Mouse (Mus musculus): ENCODE data around the gene Rere. TPM values are rescaled to one million over a fixed set of nuclear protein-coding genes. Genes with fewer than 3 reads are reported as not detected.

Rere gene
- polyA plus RNA-seq, 2 experiments, result 28.5 to 43.3 TPM

DNA sequence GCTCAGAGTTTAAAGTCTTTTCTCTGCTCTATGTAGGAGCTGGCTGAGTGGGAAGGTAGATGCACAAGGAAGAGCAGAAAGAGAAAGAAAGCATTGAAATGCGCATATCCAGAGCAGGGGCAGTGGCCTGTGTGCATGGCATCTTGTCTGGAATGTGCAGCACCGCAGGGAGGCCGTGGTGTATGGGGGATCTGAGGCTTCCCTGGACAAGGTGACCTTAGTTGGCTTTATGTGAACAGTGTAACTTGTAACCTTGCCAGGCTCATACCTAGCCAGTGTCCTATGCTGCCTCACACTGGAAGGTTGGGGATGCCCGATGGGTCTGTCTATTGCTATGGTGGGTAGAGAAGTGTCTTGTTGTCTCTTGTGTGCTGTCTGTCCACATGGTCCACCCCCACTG lies 165.2 kb downstream of the Rere start:
- no peak for ATAC-seq (ENCODE audit: low FRiP score, low read depth)
- WGBS, result 94% methylated on average over 4 of the region's 4 CpGs
- Histone ChIP-seq H3K4me3 (replicated peaks; ENCODE audit: low read length) (no peak overlapping the region), H3K4me1 (ENCODE audit: control insufficient read depth, insufficient read depth, low read length) (peaks cover 9% of the 10 kb centered on the region), H3K4me2 (replicated peaks; ENCODE audit: low read depth, low read length, severe bottlenecking) (no peak overlapping the region), H3K36me3 (ENCODE audit: control insufficient read depth, insufficient read depth, low read length) (no peaks in the 10 kb centered on the region; the same call in 1 of the 2 replicates), H3K27ac (replicated peaks; ENCODE audit: low read depth, low read length) (no peak overlapping the region), H3K9me3 (ENCODE audit: control insufficient read depth, low read length) (no peaks in the 10 kb centered on the region), H3K9ac (ENCODE audit: low read depth, low read length, severe bottlenecking) (no peak overlapping the region), H3K27me3 (ENCODE audit: control insufficient read depth, insufficient read depth, low read length) (no peaks in the 10 kb centered on the region)
- no peak for TF ChIP-seq POLR2A (IDR thresholded peaks at IDR 0.05; ENCODE audit: borderline replicate concordance, extremely low read depth, insufficient read depth, insufficient read length)
- DNase-seq (ENCODE audit: low spot score), result no peak

DNA sequence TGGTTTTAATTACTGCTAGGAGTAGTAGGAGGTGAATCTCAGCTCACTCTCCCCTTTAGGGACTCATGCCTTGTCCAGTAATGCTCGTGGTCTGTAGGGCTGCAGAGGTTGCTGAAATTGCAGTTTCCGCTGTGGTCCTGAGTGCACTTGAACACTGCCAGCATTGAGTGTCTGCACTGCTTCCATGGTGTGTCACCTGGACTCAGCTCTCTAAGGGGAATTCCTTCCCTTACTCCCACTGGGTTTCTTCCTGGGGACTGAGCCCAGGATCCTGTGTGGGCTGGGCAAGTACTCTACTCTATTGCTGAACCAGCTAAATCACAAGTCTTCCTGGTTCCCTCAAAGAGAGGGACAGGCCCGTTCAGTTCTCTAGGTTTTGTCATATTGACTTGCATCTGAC lies 166.1 kb downstream of the Rere start:
- no peak overlapping the region for H3K4me3 ChIP-seq (replicated peaks; ENCODE audit: low read length)
- no peak overlapping the region for H3K27ac ChIP-seq (replicated peaks; ENCODE audit: low read depth, low read length)
- WGBS, result 72% methylated on average over 3 of the region's 3 CpGs
- no peaks in the 10 kb centered on the region; the same call in 1 of the 2 replicates for H3K36me3 ChIP-seq (ENCODE audit: control insufficient read depth, insufficient read depth, low read length)
- ATAC-seq (ENCODE audit: low FRiP score, low read depth) (no peak), DNase-seq (ENCODE audit: low spot score) (no peak)
- H3K4me2 ChIP-seq (replicated peaks; ENCODE audit: low read depth, low read length, severe bottlenecking), result no peak overlapping the region
- no peaks in the 10 kb centered on the region for H3K27me3 ChIP-seq (ENCODE audit: control insufficient read depth, insufficient read depth, low read length)
- peaks cover 14% of the 10 kb centered on the region for H3K4me1 ChIP-seq (ENCODE audit: control insufficient read depth, insufficient read depth, low read length)
- no peak overlapping the region for H3K9ac ChIP-seq (ENCODE audit: low read depth, low read length, severe bottlenecking)
- no peak for TF ChIP-seq POLR2A (IDR thresholded peaks at IDR 0.05; ENCODE audit: borderline replicate concordance, extremely low read depth, insufficient read depth, insufficient read length)
- no peaks in the 10 kb centered on the region for H3K9me3 ChIP-seq (ENCODE audit: control insufficient read depth, low read length)

DNA sequence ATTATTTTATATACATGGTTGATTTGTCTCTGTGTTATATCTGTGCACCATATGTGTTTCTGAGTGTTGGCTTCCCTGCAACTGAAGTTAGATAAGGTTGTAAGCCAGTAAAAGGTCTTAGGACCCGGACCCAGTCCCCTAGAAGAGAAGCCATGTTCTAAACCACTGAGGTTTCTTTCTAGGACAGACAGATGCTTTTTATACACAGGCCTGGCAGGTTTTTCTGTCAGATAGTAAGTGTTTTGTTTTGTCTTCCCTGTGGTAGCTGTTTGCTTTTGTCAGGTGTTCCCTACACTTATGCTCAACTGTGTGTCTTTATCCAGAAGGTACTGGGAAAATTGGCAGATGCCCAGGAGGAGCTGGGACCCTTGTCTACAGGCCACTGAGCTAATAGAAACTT lies 167.0 kb downstream of the Rere start:
- no peaks in the 10 kb centered on the region for H3K27me3 ChIP-seq (ENCODE audit: control insufficient read depth, insufficient read depth, low read length)
- no peak overlapping the region for H3K27ac ChIP-seq (replicated peaks; ENCODE audit: low read depth, low read length)
- no peaks in the 10 kb centered on the region for H3K36me3 ChIP-seq (ENCODE audit: control insufficient read depth, insufficient read depth, low read length)
- no peak for TF ChIP-seq POLR2A (IDR thresholded peaks at IDR 0.05; ENCODE audit: borderline replicate concordance, extremely low read depth, insufficient read depth, insufficient read length)
- H3K4me3 ChIP-seq (replicated peaks; ENCODE audit: low read length), result no peak overlapping the region
- no peak for DNase-seq (ENCODE audit: low spot score)
- H3K9ac ChIP-seq (ENCODE audit: low read depth, low read length, severe bottlenecking), result no peak overlapping the region
- no peak for ATAC-seq (ENCODE audit: low FRiP score, low read depth)
- WGBS, result 65% methylated on average over 1 of the region's 1 CpGs
- H3K9me3 ChIP-seq (ENCODE audit: control insufficient read depth, low read length), result no peaks in the 10 kb centered on the region
- peaks cover 14% of the 10 kb centered on the region for H3K4me1 ChIP-seq (ENCODE audit: control insufficient read depth, insufficient read depth, low read length)
- H3K4me2 ChIP-seq (replicated peaks; ENCODE audit: low read depth, low read length, severe bottlenecking), result no peak overlapping the region

- Histone ChIP-seq H3K4me2 (replicated peaks; ENCODE audit: low read depth, low read length, severe bottlenecking) (no peak overlapping the region), H3K4me1 (ENCODE audit: control insufficient read depth, insufficient read depth, low read length) (peaks cover 23% of the 10 kb centered on the region), H3K27ac (replicated peaks; ENCODE audit: low read depth, low read length) (no peak overlapping the region), H3K4me3 (replicated peaks; ENCODE audit: low read length) (no peak overlapping the region), H3K9me3 (ENCODE audit: control insufficient read depth, low read length) (no peaks in the 10 kb centered on the region), H3K9ac (ENCODE audit: low read depth, low read length, severe bottlenecking) (no peak overlapping the region), H3K27me3 (ENCODE audit: control insufficient read depth, insufficient read depth, low read length) (no peaks in the 10 kb centered on the region), H3K36me3 (ENCODE audit: control insufficient read depth, insufficient read depth, low read length) (no peaks in the 10 kb centered on the region)
- no peak for DNase-seq (ENCODE audit: low spot score)
- ATAC-seq (ENCODE audit: low FRiP score, low read depth), result no peak
- no peak for TF ChIP-seq POLR2A (IDR thresholded peaks at IDR 0.05; ENCODE audit: borderline replicate concordance, extremely low read depth, insufficient read depth, insufficient read length)
- WGBS, result 82% methylated on average over 6 of the region's 6 CpGs
These were observed 168.7 kb downstream of the Rere start for GRCm38 (mm10) chr4:150450081-150450691.

GRCm38 (mm10) chr4:150452155-150452847 lies 170.9 kb downstream of the Rere start:
- DNase-seq (ENCODE audit: low spot score), result no peak
- no peak overlapping the region for H3K4me3 ChIP-seq (replicated peaks; ENCODE audit: low read length)
- no peak overlapping the region for H3K27ac ChIP-seq (replicated peaks; ENCODE audit: low read depth, low read length)
- H3K4me2 ChIP-seq (replicated peaks; ENCODE audit: low read depth, low read length, severe bottlenecking), result no peak overlapping the region
- H3K9ac ChIP-seq (ENCODE audit: low read depth, low read length, severe bottlenecking), result no peak overlapping the region
- no peak for TF ChIP-seq POLR2A (IDR thresholded peaks at IDR 0.05; ENCODE audit: borderline replicate concordance, extremely low read depth, insufficient read depth, insufficient read length)
- H3K4me1 ChIP-seq (ENCODE audit: control insufficient read depth, insufficient read depth, low read length), result peaks cover 27% of the 10 kb centered on the region
- 42% methylated on average over 11 of the region's 11 CpGs for WGBS
- no peaks in the 10 kb centered on the region for H3K9me3 ChIP-seq (ENCODE audit: control insufficient read depth, low read length)
- H3K36me3 ChIP-seq (ENCODE audit: control insufficient read depth, insufficient read depth, low read length), result no peaks in the 10 kb centered on the region
- H3K27me3 ChIP-seq (ENCODE audit: control insufficient read depth, insufficient read depth, low read length), result no peaks in the 10 kb centered on the region
- ATAC-seq (ENCODE audit: low FRiP score, low read depth), result no peak
